Mouse (Mus musculus) neutrophil, adult 5-6 weeks (primary cell): ENCODE results near the gene Cand2. TPM values are rescaled to one million over a fixed set of nuclear protein-coding genes. Genes with fewer than 3 reads are reported as not detected.
A peak's percentile ranks its signal among the peaks of the same experiment; 100 is the strongest.

Source experiments
- ATAC-seq: fragments of 151-379, 151-347 bp; 2 replicates; pipeline ENCODE4 v1.8.0; 2017; ENCODE audit warnings: mild to moderate bottlenecking, moderate TSS enrichment; ENCODE audit not compliant: insufficient number of reproducible peaks, poor library complexity, low FRiP score, severe bottlenecking; ENCODE audit errors: extremely low read depth
- total RNA-seq: library from RNA; stranded (forward); fragments of 200-1000 nt; gene quantifications from 2 replicates; pipeline ENCODE4 v1.2.3, GENCODE M21; 2017

Gene Cand2
- total RNA-seq = 0.86 and 1.0 TPM in 2 replicates

- no peak for ATAC-seq
These were observed at the start of gene Cand2 for GRCm38 (mm10) chr6:115774501-115774921. TSS of gene Cand2 (plus strand) at chr6:115774538.

DNA sequence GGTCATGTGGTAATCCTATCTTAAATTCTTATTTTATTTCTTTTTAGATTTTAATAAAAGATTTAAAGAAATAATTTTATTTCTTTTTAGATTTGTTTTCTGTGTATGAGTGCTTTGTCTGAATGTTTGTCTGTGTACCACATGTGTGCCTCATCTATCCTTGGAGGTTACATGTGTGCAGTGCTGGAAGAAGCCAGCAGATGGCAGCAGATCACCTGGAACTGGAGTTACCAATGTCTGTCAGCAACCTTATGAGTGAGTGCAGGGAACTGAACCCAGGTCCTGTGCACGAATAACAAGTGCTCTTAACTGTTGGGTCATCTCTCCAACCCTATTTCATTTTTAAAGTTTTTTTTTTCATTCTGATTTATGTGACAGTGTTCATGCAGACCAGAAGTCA, 47.2 kb upstream of the Cand2 start:
- 0 out of 2 replicates have a peak, but pooled peaks have one; percentile 36 for ATAC-seq

DNA sequence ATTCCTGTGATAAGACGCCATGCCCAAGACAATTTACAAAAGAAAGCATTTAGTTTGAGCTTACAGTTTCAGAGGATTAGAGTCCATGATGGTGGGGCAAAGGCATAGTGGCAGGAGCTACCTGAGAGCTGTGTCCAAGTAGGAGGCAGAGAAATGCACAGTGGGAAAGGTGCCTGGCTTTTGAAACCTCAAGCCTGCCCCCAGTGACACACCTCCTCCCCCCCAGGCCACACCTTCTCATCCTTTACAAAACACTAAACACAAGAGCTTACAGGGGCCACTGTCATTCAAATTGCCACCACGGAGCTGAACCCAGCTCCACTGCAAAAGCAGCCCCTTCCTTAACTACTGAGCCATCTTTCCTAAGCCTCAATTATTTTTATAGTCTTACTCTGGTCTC, 46.8 kb upstream of the Cand2 start:
- ATAC-seq = no peak

DNA sequence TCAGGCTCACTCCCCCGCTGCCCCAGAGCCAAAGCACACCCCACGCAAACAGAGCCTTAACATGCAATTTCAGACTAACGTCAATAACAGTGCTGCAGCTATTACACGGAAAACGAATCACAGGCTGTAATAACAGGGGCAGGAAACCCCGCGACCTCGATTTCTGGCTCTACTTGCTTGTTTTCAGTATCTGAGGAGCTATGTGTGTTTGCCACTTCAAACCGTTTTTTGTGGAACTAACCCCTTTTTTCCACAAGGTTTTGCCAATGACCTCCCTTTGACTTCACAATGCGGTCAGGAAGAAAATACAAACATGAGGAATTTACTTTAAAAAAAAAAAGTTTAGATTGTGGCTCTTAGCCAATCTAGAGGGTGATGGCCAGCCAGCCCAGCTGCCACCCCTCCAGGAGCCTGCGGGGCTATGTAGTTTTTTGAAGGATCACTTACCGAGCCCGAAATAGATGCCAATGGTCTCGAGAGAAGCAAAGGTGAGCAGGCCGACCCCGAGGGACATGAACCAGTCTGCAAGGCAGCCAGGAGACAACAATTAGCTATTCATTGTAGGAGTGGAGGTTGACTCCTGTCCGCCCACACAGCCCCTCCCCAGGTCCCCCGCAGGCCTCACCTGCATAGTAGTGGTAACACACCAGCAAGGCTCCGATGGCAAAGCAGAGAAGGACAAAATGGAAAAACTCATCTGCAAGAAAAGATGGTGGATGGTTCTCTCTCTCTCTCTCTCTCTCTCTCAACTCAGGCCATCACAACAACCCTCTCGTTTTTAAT, 43.6 kb upstream of the Cand2 start:
- no peak for ATAC-seq

DNA sequence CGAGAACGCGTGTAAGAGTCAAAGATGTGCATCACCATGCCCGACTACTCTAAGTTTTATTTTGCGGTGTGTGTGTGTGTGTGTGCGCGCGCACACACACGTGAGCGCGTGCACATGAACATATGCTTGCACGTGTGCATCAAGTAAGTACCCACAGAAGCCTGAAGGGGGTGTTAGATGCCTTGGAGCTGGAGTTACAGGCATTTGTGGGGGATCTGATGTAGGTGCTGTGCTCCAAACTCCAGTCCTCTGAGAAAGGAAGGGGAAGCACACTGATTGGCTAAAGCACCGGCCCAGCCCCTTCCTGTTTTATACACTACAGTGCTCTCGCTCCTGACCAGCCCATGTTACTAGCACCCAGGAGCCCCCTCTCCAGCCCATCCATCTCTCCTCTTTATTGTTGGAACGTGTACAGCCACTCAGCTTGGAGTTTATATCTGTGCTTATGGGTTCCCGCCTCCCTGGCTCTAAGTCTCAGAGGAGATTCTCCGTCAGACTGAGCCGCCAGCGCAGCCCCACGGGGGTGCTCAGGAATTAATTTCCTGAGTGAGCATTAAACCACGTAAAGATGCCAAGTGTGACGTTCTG, 41.9 kb upstream of the Cand2 start:
- ATAC-seq = no peak

- no peak for ATAC-seq
These were observed 39.4 kb upstream of the Cand2 start for GRCm38 (mm10) chr6:115734909-115735308.

DNA sequence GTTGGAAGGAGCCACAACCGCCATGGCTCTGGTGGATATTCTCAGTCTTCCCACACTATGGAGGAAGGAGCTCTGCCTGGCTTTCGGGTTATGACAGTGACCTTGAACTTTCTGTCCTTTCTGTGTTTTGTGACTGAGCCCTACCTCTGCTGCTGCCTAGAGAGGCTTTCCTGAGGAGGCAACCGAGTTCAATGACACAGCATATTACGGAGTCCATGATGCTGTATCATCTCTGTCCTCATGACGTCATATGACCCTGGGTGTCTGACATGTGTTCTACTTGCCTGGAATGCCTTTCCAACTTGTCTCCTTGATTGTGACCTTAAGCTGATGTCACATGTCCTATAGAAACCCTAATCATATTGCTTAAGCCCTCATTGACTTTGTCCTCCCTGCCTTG, 35.3 kb upstream of the Cand2 start:
- no peak for ATAC-seq

GRCm38 (mm10) chr6:115743569-115743968, 30.8 kb upstream of the Cand2 start:
- ATAC-seq = 0 out of 2 replicates have a peak, but pooled peaks have one; percentile 26

GRCm38 (mm10) chr6:115746326-115746725, 28.0 kb upstream of the Cand2 start:
- no peak for ATAC-seq

- ATAC-seq = no peak
These were observed 18.8 kb upstream of the Cand2 start for GRCm38 (mm10) chr6:115755536-115755935.

GRCm38 (mm10) chr6:115758981-115759435, 15.3 kb upstream of the Cand2 start:
- ATAC-seq = peak; percentile 23; the same call in 1 of the 2 replicates

DNA sequence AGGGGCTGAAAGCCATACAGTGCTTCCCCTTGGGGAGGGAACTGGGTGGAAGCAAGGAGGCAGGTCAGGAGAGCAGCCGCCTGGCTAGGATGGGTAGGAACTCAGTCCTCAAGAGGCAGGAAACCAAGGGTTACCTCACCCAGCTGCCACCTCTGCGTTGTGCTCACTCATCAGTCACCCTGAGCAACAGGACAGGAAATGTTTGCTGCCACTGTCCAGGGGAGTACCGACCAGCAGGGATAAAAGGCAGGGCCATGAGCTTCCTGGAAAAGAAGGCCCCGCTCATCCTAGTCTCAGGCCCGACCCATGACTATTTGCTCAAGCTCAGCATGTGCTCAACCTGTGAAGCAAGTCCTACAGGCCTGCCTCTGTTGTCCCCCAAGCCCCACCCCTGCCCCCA, 14.9 kb upstream of the Cand2 start:
- ATAC-seq = peak; percentile 41

- 0 out of 2 replicates have a peak, but pooled peaks have one; percentile 1 for ATAC-seq
These were observed 14.2 kb upstream of the Cand2 start for GRCm38 (mm10) chr6:115760137-115760536.

- ATAC-seq = no peak
These were observed 13.4 kb upstream of the Cand2 start for GRCm38 (mm10) chr6:115760982-115761381.

DNA sequence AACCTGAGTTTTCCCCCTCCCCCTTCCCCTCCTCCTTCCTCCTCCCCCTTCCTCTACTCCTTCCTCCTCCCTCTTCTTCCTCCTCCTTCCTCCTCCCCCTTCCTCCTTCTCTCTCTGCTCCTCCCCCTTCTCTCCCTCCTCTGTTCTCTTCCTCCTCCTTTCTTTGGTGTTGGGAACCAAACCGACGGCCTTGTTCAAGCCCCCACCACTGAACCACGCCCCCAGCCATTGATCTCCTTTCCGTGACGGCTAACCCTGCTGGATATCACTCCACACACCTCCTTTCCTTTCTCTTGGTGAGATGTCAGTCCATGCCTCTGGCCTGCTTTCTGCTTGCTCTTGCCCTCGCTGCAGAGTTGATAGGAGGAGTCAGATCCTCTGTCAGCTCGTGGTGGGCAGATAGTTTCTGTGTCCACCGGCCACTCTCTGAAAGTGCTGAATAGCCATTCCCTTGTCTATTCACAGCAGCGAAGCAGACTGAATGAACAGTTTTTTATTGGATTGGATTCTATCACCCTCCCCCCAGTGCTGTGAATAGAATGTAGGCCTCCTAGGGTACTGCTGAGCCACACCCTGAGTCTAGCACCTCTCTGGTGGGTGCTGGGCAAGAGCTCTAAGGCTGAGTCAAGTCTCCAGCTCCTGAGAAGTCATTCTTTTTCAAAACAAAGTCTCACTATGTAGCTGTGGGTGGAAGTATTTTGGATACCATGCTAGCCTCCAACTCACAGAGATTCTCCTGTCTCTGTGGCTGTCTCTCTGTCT, 12.2 kb upstream of the Cand2 start, which contains the start of gene Tmem40:
Gene Tmem40 (minus strand): TSS at position 416 of the 762 bp plus-strand sequence.
- ATAC-seq = no peak

- ATAC-seq = no peak
These were observed 10.2 kb upstream of the Cand2 start for GRCm38 (mm10) chr6:115764179-115764578.

GRCm38 (mm10) chr6:115767357-115767756, 7.0 kb upstream of the Cand2 start:
- ATAC-seq = peak; percentile 46; the same call in 1 of the 2 replicates

DNA sequence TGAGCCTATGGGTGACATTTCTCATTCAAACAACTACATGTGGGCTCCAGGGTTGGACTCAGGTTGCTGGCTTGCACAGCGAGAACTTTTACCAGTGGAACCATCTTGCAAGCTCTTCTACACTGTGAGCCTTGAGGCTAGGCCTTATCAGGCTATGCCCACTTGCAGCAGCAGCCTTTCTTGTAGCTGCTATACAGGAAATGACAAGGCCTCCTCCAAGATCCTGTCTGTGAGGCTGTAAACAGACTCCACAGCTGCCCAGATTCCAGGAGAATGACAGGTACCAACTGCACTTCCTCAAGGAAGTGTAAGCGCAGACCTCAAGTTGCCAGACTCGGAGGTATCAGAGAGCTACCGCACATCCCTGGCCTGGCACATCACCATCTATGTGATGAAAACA, 6.1 kb upstream of the Cand2 start:
- no peak for ATAC-seq

DNA sequence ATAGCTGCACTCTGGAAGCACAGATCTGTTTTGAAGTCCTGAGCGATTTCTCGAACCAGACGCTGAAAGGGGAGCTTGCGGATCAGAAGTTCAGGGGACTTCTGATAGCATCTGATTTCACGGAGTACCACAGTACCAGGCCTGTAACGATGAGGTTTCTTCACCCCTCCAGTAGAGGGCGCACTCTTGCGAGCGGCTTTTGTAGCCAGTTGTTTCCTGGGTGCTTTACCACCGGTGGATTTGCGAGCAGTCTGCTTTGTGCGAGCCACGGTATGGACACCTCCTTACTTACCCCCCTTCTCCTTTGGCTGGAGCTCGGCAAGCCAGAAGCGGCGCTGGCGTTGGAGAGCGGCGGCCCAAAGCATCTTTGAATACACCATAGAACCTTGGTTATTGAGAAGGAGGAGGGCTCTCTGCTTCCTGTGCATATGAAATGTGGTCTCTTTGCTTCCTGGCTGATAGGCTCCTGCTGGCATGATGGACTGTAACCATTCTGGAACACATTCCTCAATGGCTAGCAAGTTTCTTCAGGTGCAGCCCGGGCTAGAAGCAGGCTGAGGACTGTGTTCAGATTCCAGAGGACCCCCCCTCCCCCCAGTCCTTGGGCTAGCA, 4.2 kb upstream of the Cand2 start:
- no peak for ATAC-seq
